Comparison of ENCODE assay signal across 8 mouse cellular contexts in genomic region chr5:22343536-22343842, GRCm38 (mm10). TPM values are rescaled to one million over a fixed set of nuclear protein-coding genes. Genes with fewer than 3 reads are reported as not detected.
DNase-seq lines count a peak whose midpoint lies in the region; ATAC-seq lines count a peak whose summit lies in the region.

No protein-coding gene starts in this region.

- H3K4me1 ChIP-seq in kidney, embryonic 15.5 days: peaks cover 28% of the 10 kb centered on the region
- H3K4me1 ChIP-seq in embryonic facial prominence, embryonic 10.5 days: peaks cover 20% of the 10 kb centered on the region
- peaks cover 8% of the 10 kb centered on the region; the same call in 1 of the 2 replicates for H3K4me1 ChIP-seq in hindbrain, embryonic 14.5 days (replicated peaks; ENCODE audit: control insufficient read depth, insufficient read depth, low read length)
- H3K4me1 ChIP-seq in midbrain, embryonic 12.5 days: peaks cover 21% of the 10 kb centered on the region

- no peaks in the 10 kb centered on the region for H3K9me3 ChIP-seq in kidney, embryonic 15.5 days (replicated peaks)
- H3K9me3 ChIP-seq in embryonic facial prominence, embryonic 10.5 days: no peaks in the 10 kb centered on the region
- no peaks in the 10 kb centered on the region for H3K9me3 ChIP-seq in hindbrain, embryonic 14.5 days (ENCODE audit: control insufficient read depth, low read length)
- H3K9me3 ChIP-seq in midbrain, embryonic 12.5 days: no peaks in the 10 kb centered on the region

- peak overlapping the region; percentile 97 for H3K4me2 ChIP-seq in kidney, embryonic 15.5 days
- peak overlapping the region; percentile 96 for H3K4me2 ChIP-seq in hindbrain, embryonic 14.5 days (replicated peaks)
- peak overlapping the region; percentile 90 for H3K4me2 ChIP-seq in midbrain, embryonic 12.5 days (replicated peaks)

- ATAC-seq in kidney, embryonic 15.5 days (replicated peaks; ENCODE audit: low FRiP score): no peak
- ATAC-seq in hindbrain, embryonic 14.5 days (ENCODE audit: low FRiP score): no peak
- no peak for ATAC-seq in midbrain, embryonic 12.5 days (ENCODE audit: low FRiP score, low read depth)

- no peaks in the 10 kb centered on the region for H3K36me3 ChIP-seq in kidney, embryonic 15.5 days
- H3K36me3 ChIP-seq in embryonic facial prominence, embryonic 10.5 days (replicated peaks): no peaks in the 10 kb centered on the region
- no peaks in the 10 kb centered on the region for H3K36me3 ChIP-seq in hindbrain, embryonic 14.5 days (replicated peaks; ENCODE audit: control insufficient read depth, insufficient read depth)
- H3K36me3 ChIP-seq in midbrain, embryonic 12.5 days: no peaks in the 10 kb centered on the region

- under 1% methylated on average over 10 of the region's 10 CpGs for WGBS in kidney, embryonic 15.5 days
- WGBS in embryonic facial prominence, embryonic 10.5 days: under 1% methylated on average over 10 of the region's 10 CpGs
- under 1% methylated on average over 10 of the region's 10 CpGs for WGBS in hindbrain, embryonic 14.5 days
- WGBS in midbrain, embryonic 12.5 days: 2% methylated on average over 10 of the region's 10 CpGs

- intact Hi-C loops in gastrocnemius, postnatal 14 days (cut with DNase I; ENCODE audit: low total_unique reads): no loop called here

- peak overlapping the region; percentile 60 for H3K4me3 ChIP-seq in kidney, embryonic 15.5 days (replicated peaks)
- peak overlapping the region; percentile 67 for H3K4me3 ChIP-seq in embryonic facial prominence, embryonic 10.5 days
- H3K4me3 ChIP-seq in hindbrain, embryonic 14.5 days (replicated peaks; ENCODE audit: low read length): peak overlapping the region; percentile 72
- peak overlapping the region; percentile 69 for H3K4me3 ChIP-seq in midbrain, embryonic 12.5 days

- H3K27me3 ChIP-seq in kidney, embryonic 15.5 days: peaks cover 81% of the 10 kb centered on the region
- peaks cover 85% of the 10 kb centered on the region for H3K27me3 ChIP-seq in embryonic facial prominence, embryonic 10.5 days (replicated peaks; ENCODE audit: low read depth, poor library complexity, severe bottlenecking)
- peaks cover 33% of the 10 kb centered on the region; the same call in 1 of the 2 replicates for H3K27me3 ChIP-seq in hindbrain, embryonic 14.5 days (ENCODE audit: control insufficient read depth, insufficient read depth, low read length)
- H3K27me3 ChIP-seq in midbrain, embryonic 12.5 days: peaks cover 63% of the 10 kb centered on the region

- no peak overlapping the region for H3K27ac ChIP-seq in kidney, embryonic 15.5 days
- no peak overlapping the region for H3K27ac ChIP-seq in embryonic facial prominence, embryonic 10.5 days (replicated peaks)
- no peak overlapping the region for H3K27ac ChIP-seq in hindbrain, embryonic 14.5 days
- no peak overlapping the region for H3K27ac ChIP-seq in midbrain, embryonic 12.5 days (replicated peaks)

- no peak for DNase-seq in kidney, postnatal 14 days
- DNase-seq in embryonic facial prominence, embryonic 10.5 days (ENCODE audit: low spot score): no peak
- DNase-seq in hindbrain, embryonic 14.5 days (ENCODE audit: low spot score): no peak
- no peak for DNase-seq in adrenal gland, postnatal 36 days
- no peak for DNase-seq in gastrocnemius, postnatal 14 days
- DNase-seq in gastrocnemius, postnatal 10 days: no peak

- peak overlapping the region; percentile 52; the same call in 1 of the 2 replicates for H3K9ac ChIP-seq in kidney, embryonic 15.5 days
- H3K9ac ChIP-seq in hindbrain, embryonic 14.5 days: peak overlapping the region; percentile 88
- H3K9ac ChIP-seq in midbrain, embryonic 12.5 days (replicated peaks): peak overlapping the region; percentile 75

RNA-seq across cellular contexts. Expression of gene Reln, which starts 1.0 kb away (rescaled TPM):
- 12.4 and 13.0 TPM in 2 replicates for polyA plus RNA-seq in kidney, embryonic 15.5 days (2015; fragmentation: Nextera tagmentation; extraction: Ambion mirVana)
- polyA plus RNA-seq in embryonic facial prominence, embryonic 10.5 days (2016; fragmentation: Nextera tagmentation; extraction: Ambion mirVana): 1.6 and 2.1 TPM in 2 replicates
- polyA plus RNA-seq in hindbrain, embryonic 14.5 days (2014; fragmentation: Nextera tagmentation; extraction: Ambion mirVana): 63.3 and 63.5 TPM in 2 replicates
- 17.8 and 20.9 TPM in 2 replicates for polyA plus RNA-seq in midbrain, embryonic 12.5 days (2016; fragmentation: Nextera tagmentation; extraction: Ambion mirVana)
- 1 to 10 TPM; 1.2 to 2.5 TPM for total RNA-seq in adrenal gland, postnatal 36 days (2021)
- 1 to 10 TPM; 2.0 to 5.1 TPM for total RNA-seq in gastrocnemius, postnatal 14 days (2021)
- total RNA-seq in gastrocnemius, postnatal 10 days (2021): 1 to 10 TPM; 7.0 to 7.3 TPM
